Mouse (Mus musculus): ENCODE measurements around the gene Gimap5.

- TF ChIP-seq POLR2A (IDR thresholded peaks at IDR 0.05; ENCODE audit: low read depth, low read length) (no peak), CTCF (IDR thresholded peaks at IDR 0.05; ENCODE audit: extremely low read depth, insufficient read length, insufficient replicate concordance, low read depth, low read length) (no peak)
These were observed 57.5 kb downstream of the Gimap5 start for GRCm38 (mm10) chr6:48803406-48804051.

All from small intestine, adult 2 months (tissue).